Mouse (Mus musculus) small intestine, adult 2 months (tissue): Measurements from ENCODE around the gene Gdnf.

Source experiments
- CTCF ChIP-seq: fragments of 200-500 bp; IDR thresholded peaks from 2 replicates; pipeline ENCODE4 v1.5.1; 2012; ENCODE audit warnings: low read depth, mild to moderate bottlenecking, control low read depth, inconsistent platforms, low read length, moderate library complexity, mixed read lengths; ENCODE audit not compliant: insufficient replicate concordance, insufficient read length; ENCODE audit errors: extremely low read depth
- POLR2A ChIP-seq: fragments of 200-500 bp; IDR thresholded peaks from 2 replicates; pipeline ENCODE4 v1.6.1; 2012; ENCODE audit warnings: low read depth, mild to moderate bottlenecking, control low read depth, inconsistent platforms, low read length, moderate library complexity

- TF ChIP-seq CTCF (no peak), POLR2A (no peak)
Observed at GRCm38 (mm10) chr15:7813531-7814370, 3.1 kb downstream of the Gdnf start.
